Mouse (Mus musculus) small intestine, adult 2 months (tissue): ENCODE results near the gene Ccdc102a.

ENCODE experiments used
- CTCF ChIP-seq: fragments of 200-500 bp; IDR thresholded peaks from 2 replicates; pipeline ENCODE4 v1.5.1; 2012; ENCODE audit warnings: low read depth, mild to moderate bottlenecking, control low read depth, inconsistent platforms, low read length, moderate library complexity, mixed read lengths; ENCODE audit not compliant: insufficient replicate concordance, insufficient read length; ENCODE audit errors: extremely low read depth
- POLR2A ChIP-seq: fragments of 200-500 bp; IDR thresholded peaks from 2 replicates; pipeline ENCODE4 v1.6.1; 2012; ENCODE audit warnings: low read depth, mild to moderate bottlenecking, control low read depth, inconsistent platforms, low read length, moderate library complexity

DNA sequence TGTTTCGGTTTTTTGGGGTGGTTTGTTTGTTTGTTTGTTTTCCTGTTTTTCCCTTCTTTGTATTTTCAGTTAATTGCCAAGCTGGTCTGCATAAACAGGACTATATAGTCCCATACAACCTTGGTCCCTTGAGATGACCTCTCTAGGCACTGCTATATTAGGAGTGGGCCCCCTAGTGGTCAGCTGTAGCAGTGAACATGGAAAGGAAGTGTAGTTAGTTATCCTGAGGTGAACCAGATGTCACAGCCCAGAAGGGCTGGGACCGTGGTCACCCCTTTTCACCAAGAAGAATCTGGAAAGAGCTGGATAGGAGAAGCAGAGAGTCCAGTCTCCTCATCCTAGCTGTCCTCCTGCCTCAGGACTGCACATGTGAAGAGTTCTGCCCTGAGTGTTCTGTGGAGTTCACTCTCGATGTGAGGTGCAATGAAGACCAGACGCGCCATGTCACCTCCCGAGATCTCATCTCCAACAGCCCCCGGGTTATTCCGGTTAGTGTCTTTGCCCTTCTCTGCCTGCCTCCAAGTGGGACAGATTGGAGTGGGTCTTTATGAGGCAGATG is 56.5 kb downstream of the Ccdc102a start:
- TF ChIP-seq CTCF (peak; percentile 61; the same call in 1 of the 2 replicates), POLR2A (no peak)
